Mouse (Mus musculus) left cerebral cortex, postnatal 36 days (tissue): ENCODE measurements around the gene Gm20715. TPM values are rescaled to one million over a fixed set of nuclear protein-coding genes. Genes with fewer than 3 reads are reported as not detected.
"Not testable (repeated sequence)": the region's sequence is repeated elsewhere in the genome, so short reads cannot be mapped to it uniquely, and the experiment has no call there.

Experiments
- DNase-seq, 2 experiments: peaks; one replicate each; pipeline ENCODE4 v3.0.0; 2021 to 2022; ENCODE audit warnings: low spot score in 2 of 2, mixed read lengths in 1 of 2
- intact Hi-C: fragments of 180-260 bp; cut with DNase I; formaldehyde crosslinking; loops from one replicate; pipeline ENCODE4 v1.15.1; 2025
- total RNA-seq, 2 experiments: library from RNA; stranded (reverse); gene quantifications; 2 replicates each; pipeline ENCODE4 v1.2.3; 2021

Gene Gm20715
- total RNA-seq, 2 experiments from 2014 or later = 0.12 to 0.18 TPM

DNA sequence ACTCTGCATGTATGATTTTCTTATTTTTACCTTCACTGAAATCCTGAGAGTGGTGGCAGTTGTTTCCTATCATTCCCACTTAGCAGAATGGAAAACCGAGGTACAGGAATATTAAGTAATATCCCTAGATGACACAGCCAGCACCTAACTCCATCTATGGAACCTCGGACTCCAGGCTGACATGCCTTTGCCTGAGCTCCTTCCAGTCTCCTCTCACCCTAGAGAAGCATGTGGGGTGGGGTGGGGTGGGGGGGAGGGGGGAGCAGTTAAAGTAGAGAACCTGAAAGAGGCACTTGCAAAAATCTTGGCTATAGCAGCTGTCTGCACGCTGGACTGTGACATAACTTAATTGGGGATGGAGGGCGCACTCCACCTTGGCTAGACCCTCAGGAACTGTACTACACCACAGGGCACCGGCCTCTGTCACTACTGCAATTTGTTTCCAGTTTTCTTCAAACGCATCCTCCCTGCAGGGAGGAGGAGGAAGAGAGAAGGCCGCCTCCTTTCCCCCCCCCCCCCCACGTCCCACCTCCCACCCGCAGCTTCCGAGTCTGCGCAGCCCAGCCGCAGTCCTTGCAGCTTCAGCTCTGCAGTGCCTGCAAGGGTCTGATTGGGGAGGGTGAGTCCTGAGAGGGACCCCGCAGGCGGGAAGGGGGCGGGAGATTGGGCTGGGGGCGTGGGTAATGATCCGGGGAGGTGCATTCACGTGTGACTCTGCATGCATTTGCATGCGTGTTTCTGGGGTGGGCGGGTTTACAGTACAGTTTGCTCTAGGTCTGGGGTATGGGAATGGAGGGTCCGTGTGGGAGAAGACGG, 4.8 kb downstream of the Gm20715 start:
- peak; percentile 28 to 34 for DNase-seq
- intact Hi-C loops = loop anchor here (2.0 kb wide), 1 partner anchor 36 kb away; no protein-coding TSS in a partner anchor

DNA sequence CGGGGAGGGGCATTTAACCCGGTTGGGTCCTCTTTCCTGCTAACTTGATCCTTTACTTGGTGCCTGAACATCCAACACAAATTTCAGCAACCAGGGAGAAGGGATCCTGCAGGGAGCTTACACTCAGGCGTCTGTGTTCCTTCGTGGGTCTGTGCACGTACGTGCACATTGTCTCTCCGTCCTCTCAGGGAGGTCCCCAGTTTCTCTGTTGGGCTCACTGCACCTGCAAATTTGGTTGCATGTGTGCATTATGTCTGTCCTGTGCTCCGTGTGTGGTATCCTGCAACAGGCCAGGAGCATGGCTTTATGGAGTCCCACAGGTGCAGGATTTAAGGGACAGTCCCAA, 5.3 kb downstream of the Gm20715 start:
- DNase-seq = no peak
- intact Hi-C loops = loop anchor here (2.0 kb wide), 1 partner anchor 37 kb away; no protein-coding TSS in a partner anchor

DNA sequence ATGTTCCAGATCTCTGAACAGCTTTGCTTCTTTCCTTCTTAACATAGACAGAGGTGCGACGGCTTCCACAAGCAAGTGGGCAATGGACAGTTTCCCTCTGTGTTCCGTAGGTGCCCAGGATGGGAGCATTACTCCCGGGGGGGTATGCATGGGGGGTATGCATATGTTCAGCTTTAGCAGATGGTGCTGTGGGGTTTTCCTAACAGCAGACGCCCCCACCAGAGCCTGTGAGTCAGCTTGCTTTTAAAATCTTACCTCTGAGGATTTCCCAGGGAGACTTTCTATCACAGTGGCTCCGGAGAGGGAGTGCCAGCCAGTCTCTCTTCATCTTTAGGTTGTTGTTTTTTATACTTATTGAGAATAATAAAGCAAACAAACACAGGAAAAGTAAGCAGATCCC, 9.8 kb downstream of the Gm20715 start:
- DNase-seq = peak; percentile 43 to 49
- intact Hi-C loops = loop anchor here (10.0 kb wide), 1 partner anchor 875 kb away; no protein-coding TSS in a partner anchor

DNA sequence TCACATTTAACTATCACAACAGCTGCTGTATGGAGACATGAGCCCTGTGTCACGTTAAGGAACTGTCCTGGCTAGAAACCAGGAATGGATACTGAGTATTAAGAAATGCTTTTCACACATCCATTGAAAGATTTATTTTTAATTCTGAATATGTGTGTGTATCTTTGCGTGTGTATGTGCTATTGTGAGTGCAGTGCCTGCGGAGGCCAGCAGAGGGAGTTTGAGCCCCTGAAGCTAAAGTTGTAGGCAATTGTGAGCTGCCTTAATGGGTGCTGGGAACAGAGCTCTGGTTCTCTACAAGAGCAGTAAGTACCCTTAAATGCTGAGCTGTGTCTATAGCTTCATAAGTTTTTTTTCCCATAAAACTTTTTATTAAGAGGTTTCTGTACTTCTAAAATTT, 19.3 kb downstream of the Gm20715 start:
- intact Hi-C loops = loop anchor here (10.0 kb wide), 1 partner anchor 865 kb away; no protein-coding TSS in a partner anchor

DNA sequence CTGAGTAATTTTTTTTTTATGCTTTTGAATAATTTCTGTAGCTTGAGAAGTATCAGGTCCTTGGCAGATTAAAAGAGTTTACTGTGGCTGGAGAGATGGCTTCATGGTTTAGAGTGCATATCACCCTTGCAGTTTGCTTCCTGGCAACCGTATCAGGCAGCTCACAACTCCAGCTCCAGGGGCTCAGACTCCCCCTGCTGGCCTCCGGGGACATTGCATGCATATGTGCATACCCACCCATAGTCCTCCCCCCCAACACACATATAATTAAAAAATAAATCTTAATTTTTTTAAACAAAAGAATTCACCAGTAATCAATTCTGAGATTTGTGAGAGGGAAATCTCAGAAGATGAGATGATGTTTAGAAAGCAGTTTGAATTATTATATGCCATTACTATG, 20.3 kb downstream of the Gm20715 start:
- no peak for DNase-seq
- intact Hi-C loops = loop anchor here (5.0 kb wide), 1 partner anchor 68 kb away; the partner anchor contains the start of gene Zfp78

More for the DNA sequence above, 19.3 kb downstream of the Gm20715 start:
- DNase-seq = no peak

DNA sequence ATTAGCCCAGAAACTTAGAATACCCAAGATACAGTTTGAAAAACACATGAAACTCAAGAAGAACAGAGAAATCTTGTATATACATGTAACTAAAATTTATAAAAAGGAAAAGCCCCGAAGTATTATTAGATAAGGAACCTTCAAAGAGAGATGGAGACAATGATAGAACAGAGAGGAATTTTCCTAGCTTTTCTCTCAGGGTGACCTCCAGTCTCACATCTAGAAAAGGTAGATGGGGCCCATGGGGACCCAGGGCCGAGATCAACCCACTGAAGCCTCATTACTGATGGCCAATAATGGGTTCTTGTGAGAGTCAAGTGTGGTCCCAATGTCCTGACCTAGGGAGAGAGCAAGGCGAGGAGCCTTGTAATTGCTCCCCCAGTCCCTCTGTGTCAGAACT, 28.3 kb downstream of the Gm20715 start, which contains the start of gene Olfr1344:
Gene Olfr1344, plus strand, starts transcription at position 301 of the 400 bp plus-strand sequence.
- intact Hi-C loops = loop anchor here (5.0 kb wide), 1 partner anchor 479 kb away; no protein-coding TSS in a partner anchor
- no peak for DNase-seq

DNA sequence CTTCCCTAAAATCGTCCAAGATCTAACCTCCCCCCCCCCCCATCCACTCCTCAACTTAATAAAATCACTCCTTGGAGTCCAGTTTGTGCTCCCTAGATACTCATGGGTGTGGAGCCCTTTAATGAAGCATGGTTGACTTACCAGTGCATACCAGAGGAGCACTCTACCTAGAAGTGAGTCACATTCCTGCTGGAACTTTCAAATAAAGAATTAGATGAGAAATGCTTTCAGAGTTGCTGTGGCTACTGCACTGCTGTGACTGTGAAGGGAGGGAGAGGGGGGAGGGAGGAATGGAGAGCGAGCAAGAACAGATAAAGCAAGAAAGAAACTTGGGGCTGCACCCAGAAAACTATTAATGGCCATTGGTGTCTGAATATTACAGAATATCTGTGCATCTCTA, 31.1 kb downstream of the Gm20715 start:
- intact Hi-C loops = no loop called here
- DNase-seq = no peak

DNA sequence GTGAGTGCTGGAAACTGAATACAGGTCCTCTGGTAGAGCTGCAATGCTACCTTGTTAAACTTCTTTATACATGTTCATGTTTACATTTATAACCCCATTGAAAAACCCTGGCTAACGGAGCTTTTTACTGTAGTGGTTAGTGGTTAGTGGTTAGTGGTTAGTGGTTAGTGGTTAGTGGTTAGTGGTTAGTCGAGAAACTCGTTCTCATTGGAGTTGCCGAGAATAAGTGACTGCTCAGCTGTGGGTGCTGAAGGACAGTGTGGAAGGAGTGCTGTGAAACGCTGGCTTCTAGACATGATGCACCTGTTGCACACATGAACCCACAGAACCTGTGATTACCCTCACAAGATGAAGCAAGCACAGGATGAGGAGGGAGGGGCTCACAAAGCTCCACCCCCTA, 37.7 kb downstream of the Gm20715 start:
- DNase-seq = no peak
- intact Hi-C loops = no loop called here

DNA sequence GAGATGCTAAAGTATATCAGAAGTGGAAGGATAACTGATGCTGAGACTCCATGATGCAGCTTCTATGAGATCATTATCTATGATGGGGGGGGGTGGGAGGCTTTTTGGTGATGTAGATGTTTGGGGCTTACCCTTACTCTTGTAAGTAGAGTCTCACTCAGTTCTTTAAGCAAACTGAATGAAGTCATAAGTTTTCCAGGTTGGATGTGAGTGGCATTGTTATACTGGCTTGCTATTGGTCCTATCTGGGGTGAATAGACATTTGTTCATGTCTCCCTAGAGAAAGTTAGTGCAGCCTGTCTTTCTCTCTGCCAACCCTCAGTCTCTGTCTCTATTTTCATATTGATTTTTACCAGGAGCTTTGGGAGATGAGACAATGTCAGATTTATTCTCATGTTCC, 45.8 kb downstream of the Gm20715 start, which contains the start of gene Olfr1336:
Gene Olfr1336, plus strand, starts transcription at position 301 of the 400 bp plus-strand sequence.
- DNase-seq = no peak
- intact Hi-C loops = no loop called here

- DNase-seq = no peak
- intact Hi-C loops = no loop called here
Measured at GRCm38 (mm10) chr7:6456399-6456798, 46.3 kb downstream of the Gm20715 start.

- intact Hi-C loops = no loop called here
Measured at GRCm38 (mm10) chr7:6466951-6467350, 56.9 kb downstream of the Gm20715 start, which contains the start of gene Olfr1346. TSS of gene Olfr1346 (plus strand) at chr7:6467101.

GRCm38 (mm10) chr7:6477633-6478032, 67.6 kb downstream of the Gm20715 start:
- intact Hi-C loops, DNase-seq: not testable (repeated sequence)

More at GRCm38 (mm10) chr7:6466951-6467350, 56.9 kb downstream of the Gm20715 start, which contains the start of gene Olfr1346:
- DNase-seq = no peak

DNA sequence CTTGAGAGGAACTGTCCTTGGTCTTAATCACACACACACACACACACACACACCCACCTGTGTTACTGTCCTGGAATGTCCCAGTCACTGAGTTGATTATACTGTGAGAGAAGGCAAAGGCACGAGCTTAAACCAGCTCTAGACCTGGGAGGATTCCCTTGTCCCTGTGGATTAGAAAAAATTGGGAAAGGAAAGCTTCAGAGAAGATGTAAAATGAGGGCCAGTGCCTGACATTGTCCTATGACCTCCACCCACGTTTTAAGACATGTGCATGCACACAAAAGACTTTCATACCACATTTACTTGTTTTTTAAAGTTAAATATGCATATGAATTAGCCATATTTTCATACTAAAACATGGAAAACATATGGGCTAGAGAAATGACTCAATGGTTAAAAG, 76.8 kb downstream of the Gm20715 start, which contains the start of gene Olfr5:
Gene Olfr5, minus strand, starts transcription at position 101 of the 400 bp plus-strand sequence.
- no peak for DNase-seq

More for the DNA sequence above, 76.8 kb downstream of the Gm20715 start, which contains the start of gene Olfr5:
- intact Hi-C loops = no loop called here

Other genes starting within 250 kb of the Gm20715 start
- 10 to 100 TPM; 59.9 to 62.9 TPM for gene Zfp444, start 238.1 kb upstream of the Gm20715 start, total RNA-seq
- gene Galp, start 213.2 kb upstream of the Gm20715 start, total RNA-seq = not detected
- not detected for gene Zscan5b, start 188.0 kb upstream of the Gm20715 start, total RNA-seq
- gene Epp13, start 157.6 kb upstream of the Gm20715 start, total RNA-seq = not detected
- gene Zfp667, start 123.7 kb upstream of the Gm20715 start, total RNA-seq = 10 to 100 TPM; 10.4 to 11.1 TPM
- gene Zfp583, start 79.0 kb upstream of the Gm20715 start, total RNA-seq = 10 to 100 TPM in 1 of 2 experiments, 1 to 10 TPM in 1; 9.0 to 11.2 TPM
- 1 to 10 TPM; 5.4 to 7.8 TPM for gene Gm3854, start 66.5 kb upstream of the Gm20715 start, total RNA-seq
- gene Zfp78, start 47.0 kb upstream of the Gm20715 start, total RNA-seq = 1 to 10 TPM; 4.4 to 4.6 TPM
- 1 to 10 TPM; 4.3 to 8.2 TPM for gene Zfp28, start 27.0 kb upstream of the Gm20715 start, total RNA-seq
- 10 to 100 TPM; 13.5 to 14.7 TPM for gene Smim17, start 11.6 kb upstream of the Gm20715 start, total RNA-seq
- 1 to 10 TPM; 1.0 to 1.2 TPM for gene Olfr1344, start 28.4 kb downstream of the Gm20715 start, total RNA-seq
- under 1 TPM; 0.05 to 0.14 TPM for gene Olfr1336, start 45.9 kb downstream of the Gm20715 start, total RNA-seq
- gene Olfr1346, start 56.8 kb downstream of the Gm20715 start, total RNA-seq = not detected
- not detected for gene Olfr5, start 76.7 kb downstream of the Gm20715 start, total RNA-seq
- not detected for gene Olfr1347, start 89.5 kb downstream of the Gm20715 start, total RNA-seq
- gene Olfr1348, start 98.5 kb downstream of the Gm20715 start, total RNA-seq = not detected
- not detected for gene Olfr1349, start 112.7 kb downstream of the Gm20715 start, total RNA-seq
- not detected for gene Olfr1350, start 154.6 kb downstream of the Gm20715 start, total RNA-seq